Mouse (Mus musculus): ENCODE results near the gene Atg16l2. TPM values are rescaled to one million over a fixed set of nuclear protein-coding genes. Genes with fewer than 3 reads are reported as not detected.

The Atg16l2 gene
- polyA plus RNA-seq, 1 experiment from 2014 or later: 5.3 TPM

- peak; percentile 26 for ATAC-seq
- no peak for DNase-seq
- H3K27ac ChIP-seq (ENCODE audit: low read depth): peak overlapping the region; percentile 39
- peaks cover 35% of the 10 kb centered on the region for H3K36me3 ChIP-seq (replicated peaks; ENCODE audit: insufficient read depth, low read length)
- no peak overlapping the region for H3K9ac ChIP-seq (replicated peaks)
- no peak for TF ChIP-seq EP300 (IDR thresholded peaks at IDR 0.05; ENCODE audit: low read depth)
- no peak for TF ChIP-seq CTCF (IDR thresholded peaks at IDR 0.05; ENCODE audit: low read depth)
- H3K4me3 ChIP-seq (ENCODE audit: low read depth, low read length): no peak overlapping the region
- H3K4me1 ChIP-seq (ENCODE audit: insufficient read depth): peaks cover 50% of the 10 kb centered on the region
- H3K9me3 ChIP-seq (ENCODE audit: low read length): no peaks in the 10 kb centered on the region
- H3K4me2 ChIP-seq (ENCODE audit: low read depth, low read length): no peak overlapping the region
- H3K27me3 ChIP-seq (ENCODE audit: insufficient read depth, low read length): no peaks in the 10 kb centered on the region
- whole genome bisulfite sequencing (ENCODE audit: insufficient replicate concordance): 43% methylated on average over 7 of the region's 7 CpGs
These were observed 41.1 kb upstream of the Atg16l2 start for GRCm38 (mm10) chr7:101343135-101343534.

GRCm38 (mm10) chr7:101341405-101341804 lies 39.4 kb upstream of the Atg16l2 start:
- Histone ChIP-seq H3K4me1 (ENCODE audit: insufficient read depth) (peaks cover 45% of the 10 kb centered on the region), H3K27ac (ENCODE audit: low read depth) (peak overlapping the region; percentile 60), H3K4me3 (ENCODE audit: low read depth, low read length) (no peak overlapping the region), H3K9ac (replicated peaks) (0 out of 2 replicates have a peak overlapping the region, but pooled peaks have one; percentile 38), H3K27me3 (ENCODE audit: insufficient read depth, low read length) (no peaks in the 10 kb centered on the region), H3K9me3 (ENCODE audit: low read length) (no peaks in the 10 kb centered on the region), H3K4me2 (ENCODE audit: low read depth, low read length) (no peak overlapping the region), H3K36me3 (replicated peaks; ENCODE audit: insufficient read depth, low read length) (peaks cover 46% of the 10 kb centered on the region)
- WGBS (ENCODE audit: insufficient replicate concordance): 27% methylated on average over 6 of the region's 6 CpGs
- ATAC-seq (no peak), DNase-seq (peak; percentile 17)
- TF ChIP-seq EP300 (IDR thresholded peaks at IDR 0.05; ENCODE audit: low read depth): no peak
- TF ChIP-seq CTCF (IDR thresholded peaks at IDR 0.05; ENCODE audit: low read depth): no peak

DNA sequence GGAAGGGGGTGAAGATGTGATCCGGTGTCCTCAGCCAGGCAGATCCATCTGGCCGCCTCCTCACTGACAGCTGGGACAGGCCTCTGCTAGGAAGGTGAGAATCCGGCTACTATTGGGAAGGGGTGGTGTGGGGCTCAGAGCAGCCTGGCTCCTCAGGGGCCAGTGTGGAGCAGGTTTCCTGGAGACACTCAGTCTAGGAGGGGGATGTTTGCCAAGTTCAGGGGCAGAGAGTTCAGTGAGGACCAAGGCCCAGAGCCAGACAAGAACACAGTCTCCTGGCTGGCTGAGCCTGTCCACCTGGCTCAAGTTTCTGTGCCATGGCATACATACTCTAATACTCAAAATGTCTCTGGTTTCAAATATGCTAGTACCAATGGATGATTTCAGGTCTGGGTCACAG lies 35.4 kb upstream of the Atg16l2 start:
- TF ChIP-seq EP300 (IDR thresholded peaks at IDR 0.05; ENCODE audit: low read depth): no peak
- no peak for TF ChIP-seq CTCF (IDR thresholded peaks at IDR 0.05; ENCODE audit: low read depth)
- Histone ChIP-seq H3K4me2 (ENCODE audit: low read depth, low read length) (no peak overlapping the region), H3K4me3 (ENCODE audit: low read depth, low read length) (no peak overlapping the region), H3K27ac (ENCODE audit: low read depth) (no peak overlapping the region), H3K4me1 (ENCODE audit: insufficient read depth) (peaks cover 28% of the 10 kb centered on the region), H3K36me3 (replicated peaks; ENCODE audit: insufficient read depth, low read length) (peaks cover 28% of the 10 kb centered on the region), H3K9me3 (ENCODE audit: low read length) (no peaks in the 10 kb centered on the region), H3K9ac (replicated peaks) (no peak overlapping the region), H3K27me3 (ENCODE audit: insufficient read depth, low read length) (no peaks in the 10 kb centered on the region)
- 76% methylated on average over 3 of the region's 3 CpGs for WGBS (ENCODE audit: insufficient replicate concordance)
- ATAC-seq (no peak), DNase-seq (no peak)

GRCm38 (mm10) chr7:101336686-101337085 lies 34.6 kb upstream of the Atg16l2 start:
- peaks cover 24% of the 10 kb centered on the region for H3K36me3 ChIP-seq (replicated peaks; ENCODE audit: insufficient read depth, low read length)
- no peak for TF ChIP-seq CTCF (IDR thresholded peaks at IDR 0.05; ENCODE audit: low read depth)
- TF ChIP-seq EP300 (IDR thresholded peaks at IDR 0.05; ENCODE audit: low read depth): no peak
- no peak overlapping the region for H3K9ac ChIP-seq (replicated peaks)
- ATAC-seq: no peak
- H3K27me3 ChIP-seq (ENCODE audit: insufficient read depth, low read length): no peaks in the 10 kb centered on the region
- no peak overlapping the region for H3K4me3 ChIP-seq (ENCODE audit: low read depth, low read length)
- no peak for DNase-seq
- WGBS (ENCODE audit: insufficient replicate concordance): 81% methylated on average over 3 of the region's 3 CpGs
- peaks cover 24% of the 10 kb centered on the region for H3K4me1 ChIP-seq (ENCODE audit: insufficient read depth)
- no peaks in the 10 kb centered on the region for H3K9me3 ChIP-seq (ENCODE audit: low read length)
- no peak overlapping the region for H3K4me2 ChIP-seq (ENCODE audit: low read depth, low read length)
- no peak overlapping the region for H3K27ac ChIP-seq (ENCODE audit: low read depth)

DNA sequence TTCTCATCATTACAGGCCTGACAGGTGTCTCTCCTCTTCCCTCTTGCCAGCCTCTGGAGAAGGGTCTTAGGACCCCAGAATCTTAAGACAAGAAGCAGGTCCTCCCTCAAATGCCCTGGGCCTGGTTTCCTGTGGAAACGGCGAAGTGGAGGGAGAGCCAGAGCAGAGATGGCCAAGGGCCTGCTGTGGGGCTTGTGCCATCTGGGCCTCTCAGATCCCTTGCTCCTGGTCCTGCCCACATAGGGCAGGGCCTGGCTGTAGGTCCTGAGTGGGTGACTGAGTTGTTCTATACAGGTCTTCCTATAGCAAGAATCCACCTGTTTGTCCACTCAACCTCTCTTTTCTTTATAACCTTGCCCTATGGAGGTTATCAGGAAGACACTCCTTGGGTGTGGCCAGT lies 33.2 kb upstream of the Atg16l2 start:
- Histone ChIP-seq H3K4me3 (ENCODE audit: low read depth, low read length) (no peak overlapping the region), H3K9me3 (ENCODE audit: low read length) (no peaks in the 10 kb centered on the region), H3K4me1 (ENCODE audit: insufficient read depth) (peaks cover 16% of the 10 kb centered on the region), H3K27ac (ENCODE audit: low read depth) (no peak overlapping the region), H3K27me3 (ENCODE audit: insufficient read depth, low read length) (no peaks in the 10 kb centered on the region), H3K4me2 (ENCODE audit: low read depth, low read length) (no peak overlapping the region), H3K9ac (replicated peaks) (no peak overlapping the region), H3K36me3 (replicated peaks; ENCODE audit: insufficient read depth, low read length) (peaks cover 29% of the 10 kb centered on the region)
- DNase-seq (no peak), ATAC-seq (no peak)
- TF ChIP-seq CTCF (IDR thresholded peaks at IDR 0.05; ENCODE audit: low read depth) (no peak), EP300 (IDR thresholded peaks at IDR 0.05; ENCODE audit: low read depth) (no peak)
- WGBS (ENCODE audit: insufficient replicate concordance): 79% methylated on average over 2 of the region's 2 CpGs

DNA sequence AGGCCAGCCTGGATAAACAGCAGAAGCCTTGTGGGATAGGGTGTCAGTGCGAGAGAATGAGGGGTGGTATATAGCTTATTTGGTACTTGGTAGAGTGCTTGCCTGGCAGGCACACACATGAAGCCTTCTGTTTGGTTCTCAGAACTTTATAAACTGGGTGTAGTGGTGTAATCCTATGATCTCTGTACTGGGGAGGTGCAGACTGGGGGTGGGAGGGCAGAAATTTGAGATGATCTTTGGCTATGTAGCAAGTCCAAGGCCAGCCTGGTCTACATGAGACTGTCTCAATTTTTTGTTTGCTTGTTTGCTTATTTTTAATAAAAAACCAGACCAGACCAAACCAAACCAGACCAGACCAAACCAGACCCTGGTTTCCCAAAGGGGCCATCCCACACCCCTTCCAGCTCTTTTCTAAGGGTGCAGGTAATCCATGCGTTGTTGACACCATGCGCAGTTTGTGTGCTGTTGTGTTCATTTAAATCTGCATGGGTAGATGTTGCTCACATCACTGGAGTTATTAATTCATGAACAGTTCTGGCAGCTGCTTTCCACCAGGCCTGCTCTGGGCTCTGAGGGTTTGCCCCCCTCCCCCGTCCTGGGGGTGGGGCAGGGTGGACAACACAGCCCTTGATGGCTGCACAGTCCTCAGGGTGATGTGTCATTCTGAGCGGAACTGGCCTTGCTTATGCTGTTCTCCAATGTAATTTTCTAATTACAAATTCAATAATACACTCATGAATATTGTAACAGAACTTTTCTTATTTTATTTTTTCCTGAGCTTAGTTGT lies 30.2 kb upstream of the Atg16l2 start:
- ATAC-seq: peak; percentile 68
- TF ChIP-seq EP300 (IDR thresholded peaks at IDR 0.05; ENCODE audit: low read depth) (0 out of 2 replicates have a peak, but pooled peaks have one; percentile 31), CTCF (IDR thresholded peaks at IDR 0.05; ENCODE audit: low read depth) (no peak)
- H3K9me3 ChIP-seq (ENCODE audit: low read length): no peaks in the 10 kb centered on the region
- peaks cover 19% of the 10 kb centered on the region for H3K36me3 ChIP-seq (replicated peaks; ENCODE audit: insufficient read depth, low read length)
- no peak overlapping the region; the same call in 1 of the 2 replicates for H3K9ac ChIP-seq (replicated peaks)
- peaks cover 23% of the 10 kb centered on the region for H3K4me1 ChIP-seq (ENCODE audit: insufficient read depth)
- H3K27me3 ChIP-seq (ENCODE audit: insufficient read depth, low read length): no peaks in the 10 kb centered on the region
- peak overlapping the region; percentile 66 for H3K27ac ChIP-seq (ENCODE audit: low read depth)
- peak; percentile 23 for DNase-seq
- H3K4me3 ChIP-seq (ENCODE audit: low read depth, low read length): no peak overlapping the region
- 80% methylated on average over 5 of the region's 5 CpGs for whole genome bisulfite sequencing (ENCODE audit: insufficient replicate concordance)
- H3K4me2 ChIP-seq (ENCODE audit: low read depth, low read length): no peak overlapping the region

All from liver, postnatal 0 days (tissue).